Mouse (Mus musculus): ENCODE results near the gene Figla. TPM values are rescaled to one million over a fixed set of nuclear protein-coding genes. Genes with fewer than 3 reads are reported as not detected.

The Figla gene
- total RNA-seq, 2 experiments from 2014 or later = not detected

GRCm38 (mm10) chr6:86070277-86070676 lies 54.3 kb downstream of the Figla start:
- no peak for DNase-seq

Other genes with a start within 250 kb of the Figla start
- gene Nat8f6, start 195.2 kb upstream of the Figla start, total RNA-seq (2021) = 1 to 10 TPM; 1.8 to 2.2 TPM
- gene Nat8f5, start 195.2 kb upstream of the Figla start, total RNA-seq (2021) = 1 to 10 TPM; 7.5 to 7.6 TPM
- 1 to 10 TPM; 3.2 to 3.7 TPM for gene Nat8, start 184.1 kb upstream of the Figla start, total RNA-seq (2021)
- gene Nat8f2, start 147.0 kb upstream of the Figla start, total RNA-seq (2021) = 1 to 10 TPM; 2.4 to 2.8 TPM
- gene Nat8f4, start 111.3 kb upstream of the Figla start, total RNA-seq (2021) = 1 to 10 TPM; 6.9 to 8.0 TPM
- 10 to 100 TPM; 77.8 to 88.5 TPM for gene Tprkb, start 104.3 kb upstream of the Figla start, total RNA-seq (2021)
- gene Nat8f1, start 100.5 kb upstream of the Figla start, total RNA-seq (2021) = 10 to 100 TPM; 29.1 to 32.0 TPM
- gene Dusp11, start 54.5 kb upstream of the Figla start, total RNA-seq (2021) = 100 to 1,000 TPM in 1 of 2 experiments, 10 to 100 TPM in 1; 87.0 to 106 TPM
- gene Add2, start 12.5 kb downstream of the Figla start, total RNA-seq (2021) = 100 to 1,000 TPM; 262 to 287 TPM
- gene Tgfa, start 179.1 kb downstream of the Figla start, total RNA-seq (2021) = 10 to 100 TPM; 31.2 to 33.6 TPM

Data from layer of hippocampus, postnatal 36 days (tissue).